Mouse (Mus musculus): ENCODE measurements around the gene Ccs. TPM values are rescaled to one million over a fixed set of nuclear protein-coding genes. Genes with fewer than 3 reads are reported as not detected.
"Not testable (repeated sequence)": the region's sequence is repeated elsewhere in the genome, so short reads cannot be mapped to it uniquely, and the experiment has no call there.

Gene Ccs
- polyA plus RNA-seq, 1 experiment: 43.3 TPM

GRCm38 (mm10) chr19:4838526-4839140, 499 bp downstream of the Ccs start:
- Histone ChIP-seq H3K4me1 (ENCODE audit: control insufficient read depth, insufficient read depth, low read length) (no peaks in the 10 kb centered on the region), H3K4me3 (ENCODE audit: insufficient read depth, low read length) (peak overlapping the region; percentile 74), H3K27ac (ENCODE audit: insufficient read depth, low read length) (no peak overlapping the region)
- TF ChIP-seq CTCF (IDR thresholded peaks at IDR 0.05; ENCODE audit: borderline replicate concordance, insufficient read depth, low read length): no peak
- TF ChIP-seq POLR2A (IDR thresholded peaks at IDR 0.05; ENCODE audit: low read depth, low read length): no peak

- Histone ChIP-seq H3K4me1 (ENCODE audit: control insufficient read depth, insufficient read depth, low read length) (no peaks in the 10 kb centered on the region), H3K27ac (ENCODE audit: insufficient read depth, low read length) (no peak overlapping the region), H3K4me3 (ENCODE audit: insufficient read depth, low read length) (no peak overlapping the region)
- TF ChIP-seq CTCF (IDR thresholded peaks at IDR 0.05; ENCODE audit: borderline replicate concordance, insufficient read depth, low read length): no peak
- no peak for TF ChIP-seq POLR2A (IDR thresholded peaks at IDR 0.05; ENCODE audit: low read depth, low read length)
These were observed 2.1 kb downstream of the Ccs start for GRCm38 (mm10) chr19:4837049-4837448.

- no peak overlapping the region for H3K4me3 ChIP-seq (ENCODE audit: insufficient read depth, low read length)
- no peak for TF ChIP-seq CTCF (IDR thresholded peaks at IDR 0.05; ENCODE audit: borderline replicate concordance, insufficient read depth, low read length)
- H3K27ac ChIP-seq (ENCODE audit: insufficient read depth, low read length): no peak overlapping the region
These were observed 3.0 kb downstream of the Ccs start for GRCm38 (mm10) chr19:4836096-4836495.

DNA sequence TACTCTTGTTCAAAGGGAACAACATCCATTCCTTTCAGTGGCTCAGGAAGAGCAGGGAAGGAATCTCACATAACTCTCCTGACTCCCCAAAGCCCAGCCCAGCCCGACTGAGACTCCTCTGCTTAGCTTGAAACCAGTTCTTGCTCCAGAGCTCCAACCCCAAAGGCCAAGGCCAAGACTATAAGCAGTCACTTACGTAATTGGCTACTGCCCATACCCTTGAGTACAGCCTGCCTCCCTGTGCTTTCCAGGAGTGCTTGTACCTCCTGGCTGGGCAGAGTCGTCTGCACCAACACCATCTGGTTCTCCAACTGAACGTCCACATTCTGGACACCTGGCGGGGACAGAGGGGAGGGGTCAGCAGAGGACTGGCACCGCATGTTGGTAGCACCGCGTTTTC, 5.2 kb downstream of the Ccs start:
- no peak for TF ChIP-seq CTCF (IDR thresholded peaks at IDR 0.05; ENCODE audit: borderline replicate concordance, insufficient read depth, low read length)
- TF ChIP-seq POLR2A (IDR thresholded peaks at IDR 0.05; ENCODE audit: low read depth, low read length): no peak
- Histone ChIP-seq H3K27ac (ENCODE audit: insufficient read depth, low read length) (no peak overlapping the region), H3K4me1 (ENCODE audit: control insufficient read depth, insufficient read depth, low read length) (no peaks in the 10 kb centered on the region), H3K4me3 (ENCODE audit: insufficient read depth, low read length) (no peak overlapping the region)

More at GRCm38 (mm10) chr19:4836096-4836495, 3.0 kb downstream of the Ccs start:
- H3K4me1 ChIP-seq (ENCODE audit: control insufficient read depth, insufficient read depth, low read length): no peaks in the 10 kb centered on the region

- TF ChIP-seq POLR2A (IDR thresholded peaks at IDR 0.05; ENCODE audit: low read depth, low read length) (no peak), CTCF (IDR thresholded peaks at IDR 0.05; ENCODE audit: borderline replicate concordance, insufficient read depth, low read length) (no peak)
- H3K4me1 ChIP-seq (ENCODE audit: control insufficient read depth, insufficient read depth, low read length): no peaks in the 10 kb centered on the region
- no peak overlapping the region for H3K4me3 ChIP-seq (ENCODE audit: insufficient read depth, low read length)
- H3K27ac ChIP-seq (ENCODE audit: insufficient read depth, low read length): no peak overlapping the region
These were observed 10.0 kb downstream of the Ccs start for GRCm38 (mm10) chr19:4829156-4829555.

DNA sequence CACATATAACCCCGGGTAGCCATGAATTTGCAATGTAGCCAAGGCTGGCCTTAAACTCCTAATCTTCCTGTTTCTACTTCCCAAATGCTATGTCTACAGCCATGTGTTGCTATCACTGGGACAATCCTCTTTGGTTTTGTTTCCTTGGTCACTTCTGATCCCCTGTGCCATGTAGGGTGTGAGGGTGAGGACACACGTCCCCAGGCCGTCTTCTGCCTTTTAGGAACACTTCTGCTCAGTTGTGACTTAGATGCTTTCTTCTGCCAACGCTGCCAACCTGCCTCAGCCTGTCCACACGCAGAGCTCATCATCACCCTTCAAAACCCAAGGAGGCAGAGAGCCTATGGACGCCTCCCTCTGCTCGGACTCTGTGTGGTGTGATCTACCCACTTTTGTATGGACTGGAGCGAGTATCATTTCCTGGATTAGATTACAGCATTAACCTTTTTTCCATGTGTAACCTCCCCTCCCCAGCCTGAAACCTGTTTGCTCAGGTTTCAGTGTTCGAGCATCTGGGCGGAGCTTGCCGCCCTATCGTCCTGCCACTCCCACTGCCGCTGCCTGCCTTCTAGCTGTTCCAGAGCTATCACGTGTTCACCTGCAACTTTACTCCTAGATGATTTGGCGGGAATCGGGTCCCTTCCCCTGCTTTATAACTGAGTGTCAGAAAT, 10.6 kb downstream of the Ccs start:
- H3K27ac ChIP-seq (ENCODE audit: insufficient read depth, low read length): no peak overlapping the region
- no peak overlapping the region for H3K4me3 ChIP-seq (ENCODE audit: insufficient read depth, low read length)
- TF ChIP-seq CTCF (IDR thresholded peaks at IDR 0.05; ENCODE audit: borderline replicate concordance, insufficient read depth, low read length) (no peak), POLR2A (IDR thresholded peaks at IDR 0.05; ENCODE audit: low read depth, low read length) (no peak)
- H3K4me1 ChIP-seq (ENCODE audit: control insufficient read depth, insufficient read depth, low read length): no peaks in the 10 kb centered on the region

- no peak for TF ChIP-seq CTCF (IDR thresholded peaks at IDR 0.05; ENCODE audit: borderline replicate concordance, insufficient read depth, low read length)
- no peak for TF ChIP-seq POLR2A (IDR thresholded peaks at IDR 0.05; ENCODE audit: low read depth, low read length)
- Histone ChIP-seq H3K27ac (ENCODE audit: insufficient read depth, low read length) (no peak overlapping the region), H3K4me3 (ENCODE audit: insufficient read depth, low read length) (no peak overlapping the region), H3K4me1 (ENCODE audit: control insufficient read depth, insufficient read depth, low read length) (no peaks in the 10 kb centered on the region)
These were observed 18.3 kb downstream of the Ccs start for GRCm38 (mm10) chr19:4820678-4821303.

DNA sequence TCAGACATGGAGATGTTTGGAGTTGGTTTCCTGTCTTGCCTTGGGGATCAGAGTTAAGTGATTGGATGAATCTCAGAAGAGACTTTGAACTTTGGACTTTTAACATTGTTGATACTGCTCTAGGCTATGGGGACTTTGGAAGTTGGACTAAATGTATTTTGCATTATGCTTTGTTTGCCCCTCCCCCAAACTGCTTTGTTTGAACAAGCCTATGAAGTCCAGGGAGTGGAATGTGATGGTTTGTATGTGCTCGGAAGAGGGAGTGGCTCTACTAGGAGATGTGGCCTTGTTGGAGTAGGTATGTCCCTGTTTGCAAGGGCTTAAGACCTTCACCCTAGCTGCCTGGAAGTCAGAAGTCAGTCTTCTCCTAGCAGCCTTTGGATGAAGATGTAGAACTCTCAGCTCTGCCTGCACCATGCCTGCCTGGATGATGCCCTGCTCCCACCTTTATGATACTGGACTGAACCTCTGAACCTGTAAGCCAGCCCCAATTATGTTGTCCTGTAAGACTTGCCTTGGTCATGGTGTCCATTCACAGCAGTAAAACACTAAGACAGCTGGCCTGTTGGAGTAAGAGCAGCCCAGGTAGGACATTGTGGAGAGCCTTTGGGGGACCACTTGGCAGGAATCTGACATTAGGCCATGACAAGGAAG, 21.8 kb downstream of the Ccs start:
- no peaks in the 10 kb centered on the region for H3K4me1 ChIP-seq (ENCODE audit: control insufficient read depth, insufficient read depth, low read length)
- H3K4me3 ChIP-seq (ENCODE audit: insufficient read depth, low read length): no peak overlapping the region
- H3K27ac ChIP-seq (ENCODE audit: insufficient read depth, low read length): no peak overlapping the region
- no peak for TF ChIP-seq POLR2A (IDR thresholded peaks at IDR 0.05; ENCODE audit: low read depth, low read length)
- no peak for TF ChIP-seq CTCF (IDR thresholded peaks at IDR 0.05; ENCODE audit: borderline replicate concordance, insufficient read depth, low read length)

GRCm38 (mm10) chr19:4813015-4813414, 26.1 kb downstream of the Ccs start:
- Histone ChIP-seq H3K27ac (ENCODE audit: insufficient read depth, low read length) (no peak overlapping the region), H3K4me1 (ENCODE audit: control insufficient read depth, insufficient read depth, low read length) (peaks cover 5% of the 10 kb centered on the region), H3K4me3 (ENCODE audit: insufficient read depth, low read length) (no peak overlapping the region)
- TF ChIP-seq POLR2A (IDR thresholded peaks at IDR 0.05; ENCODE audit: low read depth, low read length): no peak
- TF ChIP-seq CTCF (IDR thresholded peaks at IDR 0.05; ENCODE audit: borderline replicate concordance, insufficient read depth, low read length): peak; percentile 27; the same call in 1 of the 2 replicates

DNA sequence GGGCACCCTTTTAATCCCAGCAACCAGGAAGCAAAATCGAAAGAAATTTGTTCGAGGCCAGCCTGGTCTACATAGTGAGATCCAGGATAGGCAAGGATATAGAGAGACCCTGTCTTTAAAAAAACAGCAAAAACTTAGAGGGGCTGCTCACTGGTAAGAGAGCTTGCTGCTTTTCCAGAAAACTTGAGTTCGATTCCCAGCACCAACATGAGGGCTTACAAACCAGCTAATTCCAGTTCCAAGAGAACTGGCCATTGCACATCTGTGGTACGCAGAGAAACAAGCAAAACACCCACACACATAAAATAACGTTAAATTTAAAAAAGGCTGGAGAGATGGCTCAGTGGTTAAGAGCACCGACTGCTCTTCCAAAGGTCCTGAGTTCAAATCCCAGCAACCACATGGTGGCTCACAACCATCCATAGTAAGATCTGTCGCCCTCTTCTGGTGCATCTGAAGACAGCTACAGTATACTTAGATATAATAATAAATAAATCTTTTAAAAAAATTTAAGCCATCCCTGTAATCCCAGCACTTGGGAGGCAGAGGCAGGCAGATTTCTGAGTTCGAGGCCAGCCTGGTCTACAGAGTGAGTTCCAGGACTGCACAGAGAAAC, 26.7 kb downstream of the Ccs start:
- Histone ChIP-seq H3K27ac (ENCODE audit: insufficient read depth, low read length) (peak overlapping the region; percentile 92), H3K4me3 (ENCODE audit: insufficient read depth, low read length) (peak overlapping the region; percentile 70)
- H3K4me1 ChIP-seq (ENCODE audit: control insufficient read depth, insufficient read depth, low read length): not testable (repeated sequence)

Data from embryonic fibroblast, embryonic 13.5 days (primary cell).